Mouse (Mus musculus) forebrain, postnatal 0 days (tissue): ENCODE measurements around the gene St6galnac1. TPM values are rescaled to one million over a fixed set of nuclear protein-coding genes. Genes with fewer than 3 reads are reported as not detected.

Experiments
- ATAC-seq: fragments of 200-750 bp; cut with Nextera tagmentation; 2 replicates; pipeline ENCODE4 v1.8.0; 2017; ENCODE audit warnings: mild to moderate bottlenecking, moderate library complexity
- DNase-seq: peaks from one replicate; pipeline ENCODE4 v3.0.0-alpha.2; 2015
- H3K27ac ChIP-seq: fragments of 300-500 bp; sonication (generic); 2 replicates; pipeline ENCODE4 v1.5.1; 2014; ENCODE audit warnings: low read depth, mild to moderate bottlenecking, antibody characterized with exemption, low read length, moderate library complexity, mixed read lengths
- H3K27me3 ChIP-seq: fragments of 300-500 bp; sonication (generic); 2 replicates; pipeline ENCODE4 v1.6.1; 2014; ENCODE audit warnings: mild to moderate bottlenecking, low read length, mixed read lengths; ENCODE audit not compliant: insufficient read depth
- H3K36me3 ChIP-seq: fragments of 300-500 bp; sonication (generic); 2 replicates; pipeline ENCODE4 v1.6.1; 2014; ENCODE audit warnings: mild to moderate bottlenecking, moderate library complexity; ENCODE audit not compliant: insufficient read depth
- H3K4me1 ChIP-seq: fragments of 300-500 bp; sonication (generic); 2 replicates; pipeline ENCODE4 v1.6.1; 2014; ENCODE audit warnings: antibody characterized with exemption; ENCODE audit not compliant: insufficient read depth
- H3K4me2 ChIP-seq: fragments of 300-500 bp; sonication (generic); 2 replicates; pipeline ENCODE4 v1.6.1; 2014; ENCODE audit warnings: low read depth, mild to moderate bottlenecking, moderate library complexity
- H3K4me3 ChIP-seq: fragments of 300-500 bp; sonication (generic); 2 replicates; pipeline ENCODE4 v1.5.1; 2014; ENCODE audit warnings: low read depth, low read length, mixed read lengths
- H3K9ac ChIP-seq: fragments of 300-500 bp; sonication (generic); 2 replicates; pipeline ENCODE4 v1.6.1; 2014; ENCODE audit warnings: mild to moderate bottlenecking
- H3K9me3 ChIP-seq: fragments of 300-500 bp; sonication (generic); 2 replicates; pipeline ENCODE4 v1.6.1; 2016; ENCODE audit warnings: low read length
- CTCF ChIP-seq: sonication (generic); IDR thresholded peaks from 2 replicates; pipeline ENCODE4 v1.5.1; 2016; ENCODE audit warnings: antibody characterized with exemption, control low read depth, low read depth
- WGBS: fragments of 180-500 bp; shearing (Covaris S2); extraction: QIAGEN DNeasy Blood & Tissue Kit; methylation state at CpG from one replicate; pipeline ENCODE4 v1.1.7; 2014; 5-methylcytosine and 5-hydroxymethylcytosine counted together
- polyA plus RNA-seq: library from polyadenylated mRNA; unstranded; fragments of >200 nt; fragmentation: Nextera tagmentation; extraction: Ambion mirVana; gene quantifications from 2 replicates; pipeline ENCODE4 v1.2.1, GENCODE M21; 2015
- total RNA-seq: library from RNA; depleted of rRNA; stranded (reverse); fragments of >200 nt; gene quantifications from 2 replicates; pipeline ENCODE4 v1.2.3, GENCODE M21; 2014

St6galnac1 gene
- total and polyA plus RNA-seq, 2 experiments from 2014 or later: not detected

GRCm38 (mm10) chr11:116812793-116813529 is 37.7 kb upstream of the St6galnac1 start:
- no peak overlapping the region for H3K9ac ChIP-seq
- WGBS: 48% methylated on average over 21 of the region's 21 CpGs
- ATAC-seq: no peak

GRCm38 (mm10) chr11:116810983-116811901 is 35.9 kb upstream of the St6galnac1 start:
- Histone ChIP-seq H3K36me3 (no peaks in the 10 kb centered on the region), H3K4me3 (peak overlapping the region; percentile 36), H3K27ac (peak overlapping the region; percentile 89), H3K9me3 (no peaks in the 10 kb centered on the region), H3K27me3 (no peaks in the 10 kb centered on the region), H3K9ac (peak overlapping the region; percentile 57), H3K4me2 (peak overlapping the region; percentile 66), H3K4me1 (0 out of 2 replicates have a peak, but pooled peaks cover 7% of the 10 kb centered on the region)
- WGBS: 7% methylated on average over 32 of the region's 32 CpGs
- DNase-seq (peak; percentile 95), ATAC-seq (peak; percentile 99)
- TF ChIP-seq CTCF: peak; percentile 53

More at GRCm38 (mm10) chr11:116812793-116813529, 37.7 kb upstream of the St6galnac1 start:
- TF ChIP-seq CTCF: 0 out of 2 replicates have a peak, but pooled peaks have one; percentile 10
- Histone ChIP-seq H3K4me2 (no peak overlapping the region), H3K27me3 (no peaks in the 10 kb centered on the region), H3K36me3 (no peaks in the 10 kb centered on the region), H3K4me3 (no peak overlapping the region), H3K27ac (no peak overlapping the region), H3K4me1 (0 out of 2 replicates have a peak, but pooled peaks cover 7% of the 10 kb centered on the region), H3K9me3 (no peaks in the 10 kb centered on the region)
- peak; percentile 24 for DNase-seq

- 42% methylated on average over 11 of the region's 11 CpGs for WGBS
- Histone ChIP-seq H3K9me3 (no peaks in the 10 kb centered on the region), H3K27me3 (no peaks in the 10 kb centered on the region), H3K4me3 (no peak overlapping the region), H3K27ac (peak overlapping the region; percentile 89), H3K9ac (peak overlapping the region; percentile 57; the same call in 1 of the 2 replicates), H3K4me1 (0 out of 2 replicates have a peak, but pooled peaks cover 7% of the 10 kb centered on the region), H3K36me3 (no peaks in the 10 kb centered on the region), H3K4me2 (peak overlapping the region; percentile 66)
- ATAC-seq: peak; percentile 38; the same call in 1 of the 2 replicates
- peak; percentile 75 for DNase-seq
- TF ChIP-seq CTCF: no peak
Measured at GRCm38 (mm10) chr11:116810528-116810927, 35.2 kb upstream of the St6galnac1 start.

GRCm38 (mm10) chr11:116809520-116809919 is 34.2 kb upstream of the St6galnac1 start:
- H3K9ac ChIP-seq: no peak overlapping the region
- 0 out of 2 replicates have a peak, but pooled peaks cover 7% of the 10 kb centered on the region for H3K4me1 ChIP-seq
- DNase-seq (no peak), ATAC-seq (no peak)
- no peaks in the 10 kb centered on the region for H3K9me3 ChIP-seq
- no peaks in the 10 kb centered on the region for H3K27me3 ChIP-seq
- no peak for TF ChIP-seq CTCF
- H3K4me3 ChIP-seq: no peak overlapping the region
- H3K27ac ChIP-seq: no peak overlapping the region
- WGBS: 83% methylated on average over 8 of the region's 8 CpGs
- H3K36me3 ChIP-seq: no peaks in the 10 kb centered on the region
- H3K4me2 ChIP-seq: no peak overlapping the region

- no peak for DNase-seq
- Histone ChIP-seq H3K4me3 (no peak overlapping the region), H3K27me3 (no peaks in the 10 kb centered on the region), H3K9me3 (no peaks in the 10 kb centered on the region), H3K4me1 (0 out of 2 replicates have a peak, but pooled peaks cover 7% of the 10 kb centered on the region), H3K9ac (no peak overlapping the region), H3K4me2 (no peak overlapping the region), H3K27ac (no peak overlapping the region), H3K36me3 (no peaks in the 10 kb centered on the region)
- ATAC-seq: no peak
- WGBS: 73% methylated on average over 11 of the region's 11 CpGs
- TF ChIP-seq CTCF: no peak
Measured at GRCm38 (mm10) chr11:116808811-116809395, 33.6 kb upstream of the St6galnac1 start.

GRCm38 (mm10) chr11:116807938-116808606 is 32.8 kb upstream of the St6galnac1 start:
- H3K27ac ChIP-seq: peak overlapping the region; percentile 24; the same call in 1 of the 2 replicates
- H3K4me2 ChIP-seq: no peak overlapping the region
- H3K27me3 ChIP-seq: no peaks in the 10 kb centered on the region
- H3K9me3 ChIP-seq: no peaks in the 10 kb centered on the region
- H3K9ac ChIP-seq: 0 out of 2 replicates have a peak overlapping the region, but pooled peaks have one; percentile 14
- 20% methylated on average over 7 of the region's 7 CpGs for WGBS
- ATAC-seq: no peak
- H3K4me3 ChIP-seq: no peak overlapping the region
- peak; percentile 90 for DNase-seq
- H3K4me1 ChIP-seq: 0 out of 2 replicates have a peak, but pooled peaks cover 7% of the 10 kb centered on the region
- H3K36me3 ChIP-seq: no peaks in the 10 kb centered on the region
- peak; percentile 92 for TF ChIP-seq CTCF
